Mouse (Mus musculus) kidney, adult 2 months (tissue): Measurements from ENCODE around the gene Sec22a. TPM values are rescaled to one million over a fixed set of nuclear protein-coding genes. Genes with fewer than 3 reads are reported as not detected.

Experiments
- DNase-seq: peaks from one replicate; pipeline ENCODE4 v3.0.0; 2021
- H3K27ac ChIP-seq: fragments of 200-500 bp; 2 replicates; pipeline ENCODE4 v1.5.1; 2012; ENCODE audit warnings: low read depth, low read length, control low read depth, inconsistent platforms; ENCODE audit not compliant: insufficient read depth
- H3K27me3 ChIP-seq: fragments of 200-500 bp; replicated peaks from 2 replicates; pipeline ENCODE4 v1.6.1; 2012; ENCODE audit warnings: mild to moderate bottlenecking, moderate library complexity, low read length, inconsistent platforms; ENCODE audit not compliant: control insufficient read depth, insufficient read depth
- H3K36me3 ChIP-seq: fragments of 200-500 bp; 2 replicates; pipeline ENCODE4 v1.6.1; 2012; ENCODE audit warnings: mild to moderate bottlenecking, moderate library complexity, low read length, inconsistent platforms; ENCODE audit not compliant: control insufficient read depth, insufficient read depth
- H3K4me1 ChIP-seq: fragments of 200-500 bp; 2 replicates; pipeline ENCODE4 v1.6.1; 2011; ENCODE audit warnings: low read length; ENCODE audit not compliant: control insufficient read depth, insufficient read depth
- H3K4me3 ChIP-seq: fragments of 200-500 bp; 2 replicates; pipeline ENCODE4 v1.5.1; 2011; ENCODE audit warnings: mild to moderate bottlenecking, low read depth, low read length, control low read depth; ENCODE audit not compliant: insufficient read depth
- CTCF ChIP-seq: fragments of 200-500 bp; conservative IDR thresholded peaks from 2 replicates; pipeline ENCODE4 v1.5.1; 2011; ENCODE audit warnings: low read depth, mild to moderate bottlenecking, control low read depth, low read length, moderate library complexity, mixed read lengths; ENCODE audit not compliant: insufficient read depth, insufficient read length
- POLR2A ChIP-seq: fragments of 200-500 bp; IDR thresholded peaks from one replicate; pipeline ENCODE4 v1.6.1; 2011; ENCODE audit warnings: low read depth, low read length, control low read depth
- WGBS: fragments of 180-500 bp; shearing (Covaris S2); methylation state at CpG from one replicate; pipeline ENCODE4 v1.1.7; 2018; 5-methylcytosine and 5-hydroxymethylcytosine counted together
- polyA plus RNA-seq: library from polyadenylated mRNA; depleted of rRNA; stranded (reverse); fragments of >200 nt; gene quantifications from 2 replicates; pipeline ENCODE4 v1.2.3, GENCODE M21; 2012; rRNA removed

Gene Sec22a
- polyA plus RNA-seq: 24.1 and 26.5 TPM in 2 replicates

DNA sequence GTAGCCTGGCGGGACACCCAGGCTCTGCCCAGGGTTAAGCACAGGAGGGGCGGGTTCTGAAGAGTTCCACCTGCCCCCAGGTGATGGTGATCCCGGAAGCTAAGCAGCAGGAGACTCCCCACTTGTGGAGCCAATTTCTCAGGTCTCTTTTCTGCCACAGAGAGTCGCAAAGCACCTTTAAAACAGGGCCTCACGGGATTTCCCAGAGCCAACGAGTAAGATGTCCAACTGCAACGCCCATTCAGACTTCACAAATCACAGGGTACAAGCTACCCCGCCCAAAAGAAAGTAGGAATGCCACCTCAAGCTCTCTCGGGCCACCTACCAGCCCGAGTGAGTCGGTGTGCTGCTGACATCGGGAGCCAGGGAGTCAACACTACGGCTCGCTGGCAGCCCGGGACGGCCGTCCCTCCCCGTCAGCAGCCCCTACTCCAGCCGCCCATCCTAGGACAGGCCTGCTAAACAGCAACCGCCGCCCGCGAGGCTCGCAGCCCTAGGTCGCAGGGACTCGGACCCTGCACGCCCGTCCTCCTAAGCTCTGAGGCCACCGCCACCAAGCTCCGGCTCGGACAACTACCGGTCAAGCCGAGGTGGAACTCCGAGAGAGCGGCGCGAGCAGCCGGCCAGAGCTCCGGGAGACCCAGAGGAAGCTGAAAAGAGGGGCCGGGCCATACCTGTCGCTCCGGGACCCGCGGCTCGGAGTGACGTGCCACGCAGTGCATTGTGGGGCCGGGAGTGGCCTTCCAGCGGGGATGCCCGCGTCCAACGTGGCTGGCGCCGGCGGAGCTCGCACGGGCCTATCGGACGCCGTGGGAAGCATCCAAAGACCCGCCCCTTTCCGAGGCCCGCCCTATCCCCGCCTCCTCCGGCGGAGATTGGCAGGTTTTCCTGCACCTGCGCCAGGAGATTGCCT, at the start of gene Sec22a:
Gene Sec22a, minus strand, starts transcription at position 769 of the 913 bp plus-strand sequence.
- TF ChIP-seq CTCF: 0 out of 2 replicates have a peak, but pooled peaks have one; percentile 2
- no peak for TF ChIP-seq POLR2A
- Histone ChIP-seq H3K27me3 (no peaks in the 10 kb centered on the region), H3K4me1 (0 out of 2 replicates have a peak, but pooled peaks cover 2% of the 10 kb centered on the region), H3K27ac (peak within 1 kb of the TSS; percentile 79), H3K36me3 (no peaks in the 10 kb centered on the region), H3K4me3 (peak within 1 kb of the TSS; percentile 96)
- peak; percentile 97 for DNase-seq
- WGBS: under 1% methylated on average over 67 of the region's 67 CpGs

DNA sequence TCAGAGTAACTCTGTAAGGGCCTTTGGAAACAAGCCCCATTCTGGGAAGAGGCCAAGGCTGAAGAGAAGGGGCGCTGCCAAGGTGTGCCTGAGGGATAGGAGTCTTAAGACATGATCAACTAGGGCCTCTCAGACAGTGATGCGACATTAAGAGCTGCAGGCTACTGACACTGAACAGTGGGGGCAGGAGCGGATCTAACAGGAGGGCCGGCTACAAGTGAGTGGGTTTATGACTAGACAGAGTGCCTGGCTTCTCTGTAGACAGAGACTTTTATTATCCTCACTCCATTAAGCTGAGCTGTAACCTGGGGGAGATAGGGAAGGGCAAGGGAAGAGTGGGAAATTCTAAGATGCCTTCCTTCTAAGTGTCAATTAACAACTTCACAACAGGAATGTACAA, 43.0 kb upstream of the Sec22a start:
- WGBS: 64% methylated on average over 4 of the region's 4 CpGs
- H3K27ac ChIP-seq: no peak overlapping the region
- H3K4me3 ChIP-seq: no peak overlapping the region
- H3K4me1 ChIP-seq: no peaks in the 10 kb centered on the region
- H3K27me3 ChIP-seq: no peaks in the 10 kb centered on the region
- no peak for DNase-seq
- H3K36me3 ChIP-seq: no peaks in the 10 kb centered on the region
- TF ChIP-seq CTCF (no peak), POLR2A (no peak)

DNA sequence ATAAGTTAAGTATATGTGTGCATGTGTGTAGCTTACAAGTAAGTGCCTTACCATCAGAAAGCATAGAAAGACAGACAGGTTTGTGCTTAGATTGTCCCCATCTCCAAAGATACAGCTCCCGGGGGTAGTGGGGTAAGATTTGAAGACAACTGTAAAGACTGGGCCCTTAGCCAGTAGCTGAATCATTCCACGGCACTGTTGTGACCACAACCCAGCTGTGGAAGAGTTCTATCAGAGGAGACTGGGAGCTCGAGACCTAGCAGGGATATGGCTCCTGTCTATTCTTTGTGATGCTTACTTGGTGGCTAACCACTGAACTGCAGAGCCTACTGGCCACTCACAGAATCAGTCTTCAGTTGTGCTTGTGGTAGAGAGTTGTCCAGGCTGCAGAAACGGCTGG, 42.4 kb upstream of the Sec22a start:
- H3K4me1 ChIP-seq: no peaks in the 10 kb centered on the region
- WGBS: 86% methylated on average over 4 of the region's 4 CpGs
- no peaks in the 10 kb centered on the region for H3K27me3 ChIP-seq
- H3K4me3 ChIP-seq: no peak overlapping the region
- H3K27ac ChIP-seq: no peak overlapping the region
- TF ChIP-seq CTCF (no peak), POLR2A (no peak)
- DNase-seq: no peak
- H3K36me3 ChIP-seq: no peaks in the 10 kb centered on the region

DNA sequence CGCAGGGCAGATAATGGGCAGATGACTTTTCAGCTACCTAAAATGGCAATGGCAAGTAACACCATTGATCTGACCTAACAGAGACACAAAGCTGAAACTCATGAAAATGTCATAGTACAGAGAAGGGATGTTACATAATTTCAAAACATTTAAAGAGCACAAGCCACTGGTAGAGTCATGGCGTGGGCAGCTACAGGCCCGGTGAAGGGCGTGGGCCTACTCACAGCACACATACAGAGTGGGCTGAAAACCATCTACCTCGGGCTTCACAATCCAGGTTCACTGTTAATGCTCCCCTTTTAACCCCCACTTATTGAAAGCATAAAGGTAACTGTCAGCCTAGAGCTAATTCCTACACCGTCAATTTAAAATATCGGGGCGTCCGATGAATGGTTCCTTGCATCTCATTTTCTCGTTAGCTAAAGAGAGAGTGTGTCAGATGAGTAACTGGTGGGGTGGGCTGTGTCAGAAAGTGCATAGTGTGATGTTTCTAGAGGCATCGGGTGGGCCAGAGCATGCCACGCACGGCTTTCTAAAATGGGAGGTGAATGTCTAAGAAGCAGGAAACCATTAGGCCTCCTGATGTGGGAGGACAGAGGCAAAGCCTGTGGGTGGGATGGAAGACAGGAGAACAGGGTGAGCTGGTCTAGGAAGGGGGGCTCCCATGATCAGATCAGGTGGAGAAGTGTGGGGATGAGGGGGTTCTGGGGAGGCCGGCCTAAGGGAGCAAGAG, 41.8 kb upstream of the Sec22a start:
- no peaks in the 10 kb centered on the region for H3K4me1 ChIP-seq
- H3K4me3 ChIP-seq: no peak overlapping the region
- no peak for DNase-seq
- no peaks in the 10 kb centered on the region for H3K36me3 ChIP-seq
- no peaks in the 10 kb centered on the region for H3K27me3 ChIP-seq
- H3K27ac ChIP-seq: no peak overlapping the region
- TF ChIP-seq POLR2A (no peak), CTCF (no peak)
- WGBS: 95% methylated on average over 14 of the region's 14 CpGs

DNA sequence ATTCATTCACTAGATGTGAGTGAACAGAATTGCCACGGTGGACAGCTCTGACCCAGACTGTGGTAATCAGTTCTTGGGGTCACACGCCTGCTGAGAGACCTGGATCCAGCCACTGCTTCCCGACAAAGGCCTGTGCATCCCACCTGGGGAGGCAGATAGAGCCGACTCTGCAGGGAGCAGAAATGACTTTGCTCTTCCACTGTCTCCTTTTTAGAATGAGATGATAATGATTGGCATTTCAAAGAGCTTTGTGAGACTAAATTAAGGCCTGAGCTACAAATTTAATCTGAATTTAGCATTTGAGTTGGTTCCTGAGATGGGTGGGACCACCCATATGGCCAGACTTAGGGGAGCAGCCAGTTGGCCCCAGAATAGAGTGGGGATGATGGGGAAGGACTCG, 41.1 kb upstream of the Sec22a start:
- WGBS: 89% methylated on average over 5 of the region's 5 CpGs
- no peak overlapping the region for H3K27ac ChIP-seq
- TF ChIP-seq POLR2A (no peak), CTCF (no peak)
- DNase-seq: no peak
- H3K4me1 ChIP-seq: no peaks in the 10 kb centered on the region
- no peaks in the 10 kb centered on the region for H3K36me3 ChIP-seq
- H3K4me3 ChIP-seq: no peak overlapping the region
- H3K27me3 ChIP-seq: no peaks in the 10 kb centered on the region

DNA sequence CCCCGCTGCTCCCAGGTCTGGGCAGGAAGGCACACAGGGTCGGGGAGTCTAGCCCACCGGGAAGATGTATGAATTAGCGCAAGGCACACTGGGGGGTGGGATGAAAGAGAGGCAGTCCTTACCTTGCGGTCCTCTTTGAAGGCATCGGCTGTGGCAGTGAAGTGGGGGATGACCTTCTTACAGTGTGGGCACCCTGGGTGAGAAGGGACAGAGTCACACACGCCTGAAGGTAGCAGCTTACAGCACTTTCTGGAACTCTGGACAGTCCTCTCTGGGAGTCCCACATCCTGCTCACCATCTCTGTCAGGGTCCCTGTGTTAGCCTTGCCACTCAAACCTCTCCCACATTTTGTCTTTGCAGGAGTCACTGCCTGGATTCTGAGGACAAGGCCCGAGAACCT, 40.2 kb upstream of the Sec22a start:
- Histone ChIP-seq H3K27ac (no peak overlapping the region), H3K27me3 (no peaks in the 10 kb centered on the region), H3K36me3 (no peaks in the 10 kb centered on the region), H3K4me1 (no peaks in the 10 kb centered on the region), H3K4me3 (no peak overlapping the region)
- no peak for TF ChIP-seq CTCF
- TF ChIP-seq POLR2A: no peak
- 83% methylated on average over 8 of the region's 8 CpGs for WGBS
- DNase-seq: no peak

DNA sequence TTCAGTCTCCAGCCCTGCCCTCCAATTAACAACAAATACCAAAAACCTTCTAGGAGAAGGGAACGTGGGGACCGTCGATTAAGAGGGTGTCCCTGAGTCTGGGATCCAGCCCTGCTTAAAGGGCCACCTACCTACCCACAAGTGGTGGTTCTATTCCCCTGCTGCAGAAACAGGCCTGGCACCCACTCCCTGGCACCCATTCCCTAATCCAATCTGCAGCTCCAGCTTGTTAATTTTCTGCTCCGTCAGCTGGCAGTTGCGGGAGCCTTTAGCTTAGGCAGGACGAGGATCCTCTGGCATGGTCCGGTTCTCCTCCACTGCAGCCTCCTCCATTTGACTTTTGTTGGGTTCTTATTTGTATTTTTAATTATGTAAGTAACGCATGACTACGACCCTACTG, 39.6 kb upstream of the Sec22a start:
- WGBS: 83% methylated on average over 9 of the region's 9 CpGs
- Histone ChIP-seq H3K27ac (no peak overlapping the region), H3K27me3 (no peaks in the 10 kb centered on the region), H3K4me3 (no peak overlapping the region), H3K4me1 (no peaks in the 10 kb centered on the region), H3K36me3 (no peaks in the 10 kb centered on the region)
- DNase-seq: no peak
- TF ChIP-seq POLR2A (no peak), CTCF (no peak)
